Mouse (Mus musculus): ENCODE measurements around the gene Olfr1274-ps. TPM values are rescaled to one million over a fixed set of nuclear protein-coding genes. Genes with fewer than 3 reads are reported as not detected.

The Olfr1274-ps gene
- total and polyA plus RNA-seq, 3 experiments: not detected

DNA sequence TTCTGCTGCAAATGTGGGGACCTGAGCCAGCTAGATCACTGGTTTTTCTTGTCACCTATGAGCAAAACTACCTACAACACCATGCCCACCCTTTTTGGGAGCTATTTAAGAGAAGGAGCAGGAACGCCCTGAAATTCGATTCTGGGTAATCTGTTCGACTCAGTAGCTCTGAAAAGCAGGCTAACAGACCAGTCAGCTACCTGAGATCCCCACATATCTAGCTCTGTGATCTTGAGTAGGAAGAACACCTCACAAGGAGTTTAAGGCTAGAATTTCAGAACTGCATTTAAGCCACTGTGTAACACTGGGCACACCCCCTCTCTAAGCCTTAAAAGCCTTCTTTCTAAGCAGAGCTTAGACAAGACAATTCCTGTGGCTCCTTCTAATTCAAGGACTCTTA lies 53.9 kb downstream of the Olfr1274-ps start:
- no peak for DNase-seq (ENCODE audit: extremely low read depth)
- Histone ChIP-seq H3K27ac (ENCODE audit: insufficient read depth, low read depth) (no peak overlapping the region), H3K4me2 (ENCODE audit: insufficient read depth, low read depth, poor library complexity, severe bottlenecking) (no peak overlapping the region), H3K27me3 (replicated peaks) (no peaks in the 10 kb centered on the region), H3K9me3 (replicated peaks; ENCODE audit: low read length) (no peaks in the 10 kb centered on the region), H3K4me3 (replicated peaks in 1 of 3; ENCODE audit: low read depth in 2 of 3, low read length in 2 of 3, poor library complexity in 1 of 3) (no peak overlapping the region), H3K36me3 (replicated peaks in 1 of 2; ENCODE audit: control insufficient read depth in 1 of 2, insufficient read depth in 1 of 2, low read length in 1 of 2) (peaks cover 57 to 73% of the 10 kb centered on the region in 2 experiments), H3K79me2 (replicated peaks; ENCODE audit: control insufficient read depth, extremely low read depth, insufficient read depth, poor library complexity, severe bottlenecking) (no peaks in the 10 kb centered on the region), H3K4me1 (ENCODE audit: control insufficient read depth in 1 of 2, insufficient read depth in 2 of 2) (no peaks in the 10 kb centered on the region), H3K9ac (ENCODE audit: insufficient read depth, low read depth) (no peak overlapping the region)
- dilution Hi-C loops (cut with MboI; ENCODE audit: extremely low pct_ligation_motif_present, extremely low pct_unique_long_range_greater_than_20kb, low sequenced_read_pairs): no loop called here
- TF ChIP-seq USF2 (conservative IDR thresholded peaks at IDR 0.05; ENCODE audit: low read depth, low read length) (no peak), JUND (conservative IDR thresholded peaks at IDR 0.05; ENCODE audit: low read depth, low read length) (no peak), MEF2A (IDR thresholded peaks at IDR 0.05; ENCODE audit: borderline replicate concordance, low read depth, low read length) (no peak), CHD1 (IDR thresholded peaks at IDR 0.05; ENCODE audit: low read depth, low read length) (no peak), KAT2A (IDR thresholded peaks at IDR 0.05; ENCODE audit: insufficient replicate concordance, low read length) (no peak), USF1 (IDR thresholded peaks at IDR 0.05; ENCODE audit: low read depth, low read length) (no peak), ZMIZ1 (IDR thresholded peaks at IDR 0.05; ENCODE audit: low read depth, low read length) (no peak), ZNF384 (IDR thresholded peaks at IDR 0.05; ENCODE audit: low read depth, low read length) (no peak), MAFK (IDR thresholded peaks at IDR 0.05; ENCODE audit: insufficient replicate concordance, low read length) (no peak), MAZ (IDR thresholded peaks at IDR 0.05; ENCODE audit: low read depth, low read length) (no peak), MYC (IDR thresholded peaks at IDR 0.05; ENCODE audit: low read depth, low read length) (no peak)
- in situ Hi-C loops (cut with MboI; ENCODE audit: low pct_ligation_motif_present, low pct_unique_long_range_greater_than_20kb, low sequenced_read_pairs): no loop called here

Other genes with a start within 250 kb of the Olfr1274-ps start
- not detected in 2 replicates for gene Olfr1270, start 245.6 kb upstream of the Olfr1274-ps start, total RNA-seq (2012; rRNA removed)
- gene Olfr1270, start 245.6 kb upstream of the Olfr1274-ps start, total RNA-seq (2014; rRNA removed): not detected in 2 replicates
- not detected in 2 replicates for gene Olfr1270, start 245.6 kb upstream of the Olfr1274-ps start, polyA plus RNA-seq (2012; ENCODE audit: insufficient read length, low read depth)
- not detected in 2 replicates for gene Olfr1506, start 174.2 kb upstream of the Olfr1274-ps start, total RNA-seq (2012; rRNA removed)
- not detected in 2 replicates for gene Olfr1506, start 174.2 kb upstream of the Olfr1274-ps start, total RNA-seq (2014; rRNA removed)
- gene Olfr1506, start 174.2 kb upstream of the Olfr1274-ps start, polyA plus RNA-seq (2012; ENCODE audit: insufficient read length, low read depth): not detected in 2 replicates
- not detected in 2 replicates for gene Olfr142, start 141.1 kb upstream of the Olfr1274-ps start, total RNA-seq (2012; rRNA removed)
- gene Olfr142, start 141.1 kb upstream of the Olfr1274-ps start, total RNA-seq (2014; rRNA removed): not detected in 2 replicates
- gene Olfr142, start 141.1 kb upstream of the Olfr1274-ps start, polyA plus RNA-seq (2012; ENCODE audit: insufficient read length, low read depth): not detected in 2 replicates
- not detected in 2 replicates for gene Olfr1271, start 127.7 kb upstream of the Olfr1274-ps start, total RNA-seq (2012; rRNA removed)
- not detected in 2 replicates for gene Olfr1271, start 127.7 kb upstream of the Olfr1274-ps start, total RNA-seq (2014; rRNA removed)
- gene Olfr1271, start 127.7 kb upstream of the Olfr1274-ps start, polyA plus RNA-seq (2012; ENCODE audit: insufficient read length, low read depth): not detected in 2 replicates
- gene Olfr1272, start 105.8 kb upstream of the Olfr1274-ps start, total RNA-seq (2012; rRNA removed): not detected in 2 replicates
- not detected in 2 replicates for gene Olfr1272, start 105.8 kb upstream of the Olfr1274-ps start, total RNA-seq (2014; rRNA removed)
- not detected in 2 replicates for gene Olfr1272, start 105.8 kb upstream of the Olfr1274-ps start, polyA plus RNA-seq (2012; ENCODE audit: insufficient read length, low read depth)
- not detected in 2 replicates for gene Gm13769, start 76.5 kb upstream of the Olfr1274-ps start, total RNA-seq (2012; rRNA removed)
- not detected in 2 replicates for gene Gm13769, start 76.5 kb upstream of the Olfr1274-ps start, total RNA-seq (2014; rRNA removed)
- not detected in 2 replicates for gene Gm13769, start 76.5 kb upstream of the Olfr1274-ps start, polyA plus RNA-seq (2012; ENCODE audit: insufficient read length, low read depth)
- gene Ptprj, start 182.0 kb downstream of the Olfr1274-ps start, total RNA-seq (2012; rRNA removed): 7.3 and 9.7 TPM in 2 replicates
- 6.8 and 6.9 TPM in 2 replicates for gene Ptprj, start 182.0 kb downstream of the Olfr1274-ps start, total RNA-seq (2014; rRNA removed)
- gene Ptprj, start 182.0 kb downstream of the Olfr1274-ps start, polyA plus RNA-seq (2012; ENCODE audit: insufficient read length, low read depth): 7.3 and 8.9 TPM in 2 replicates